Mouse (Mus musculus) macrophage (primary cell): ENCODE measurements around the gene Amer1. TPM values are rescaled to one million over a fixed set of nuclear protein-coding genes. Genes with fewer than 3 reads are reported as not detected.

Experiments
- H3K27ac ChIP-seq: fragments of 350-480 bp; formaldehyde crosslinking; 2 replicates; pipeline ENCODE4 v1.9.0; 2021
- H3K36me3 ChIP-seq: fragments of 350-480 bp; formaldehyde crosslinking; 2 replicates; pipeline ENCODE4 v1.9.0; 2021; ENCODE audit errors: inconsistent target
- H3K4me3 ChIP-seq: fragments of 350-480 bp; formaldehyde crosslinking; 2 replicates; pipeline ENCODE4 v1.9.0; 2021; ENCODE audit errors: inconsistent target
- H3K79me2 ChIP-seq: fragments of 350-480 bp; formaldehyde crosslinking; 2 replicates; pipeline ENCODE4 v1.9.0; 2021; ENCODE audit errors: inconsistent target
- WGBS: methylation state at CpG from one replicate; pipeline ENCODE4 v1.1.7; 2026; ENCODE audit warnings: inconsistent platforms; ENCODE audit not compliant: missing documents; 5-methylcytosine and 5-hydroxymethylcytosine counted together
- polyA plus RNA-seq: library from polyadenylated mRNA; stranded (reverse); fragments of 250-400 nt; gene quantifications from 3 replicates; pipeline ENCODE4 v1.2.4, GENCODE M21; 2018; ENCODE audit warnings: inconsistent platforms
- total RNA-seq, 78 experiments: library from RNA; depleted of rRNA; stranded (reverse); fragments of 250-400 nt; gene quantifications; 1 replicate in 9 of 78; 2 replicates in 24 of 78; 3 replicates in 43 of 78; 4 replicates in 2 of 78; pipeline ENCODE4 v1.2.4; 2018; ENCODE audit warnings: inconsistent platforms in 56 of 78

Amer1 gene
- 10 to 100 TPM in 7 of 26 experiments, 1 to 10 TPM in 19; 2.0 to 12.9 (median 7.5) TPM for total RNA-seq (2018; cell fraction: chromatin; rRNA removed)
- total RNA-seq (2018; cell fraction: cytosol; rRNA removed) = 1 to 10 TPM; 1.8 to 3.9 (median 3.1) TPM
- total RNA-seq (2018; cell fraction: nucleus; rRNA removed) = 10 to 100 TPM in 3 of 26 experiments, 1 to 10 TPM in 23; 1.8 to 14.3 (median 6.9) TPM
- polyA plus RNA-seq = 2.0 to 2.3 TPM (median 2.1 TPM) in 3 replicates

GRCm38 (mm10) chrX:95444776-95445111 lies at the start of gene Amer1:
Gene Amer1 (minus strand): TSS chrX:95444872.
- WGBS = 19% methylated on average over 19 of the region's 19 CpGs
- no peaks in the 10 kb centered on the region for H3K36me3 ChIP-seq
- H3K27ac ChIP-seq = peak within 1 kb of the TSS; percentile 38
- no peaks in the 10 kb centered on the region; the same call in 1 of the 2 replicates for H3K79me2 ChIP-seq
- H3K4me3 ChIP-seq = peak within 1 kb of the TSS; percentile 65

DNA sequence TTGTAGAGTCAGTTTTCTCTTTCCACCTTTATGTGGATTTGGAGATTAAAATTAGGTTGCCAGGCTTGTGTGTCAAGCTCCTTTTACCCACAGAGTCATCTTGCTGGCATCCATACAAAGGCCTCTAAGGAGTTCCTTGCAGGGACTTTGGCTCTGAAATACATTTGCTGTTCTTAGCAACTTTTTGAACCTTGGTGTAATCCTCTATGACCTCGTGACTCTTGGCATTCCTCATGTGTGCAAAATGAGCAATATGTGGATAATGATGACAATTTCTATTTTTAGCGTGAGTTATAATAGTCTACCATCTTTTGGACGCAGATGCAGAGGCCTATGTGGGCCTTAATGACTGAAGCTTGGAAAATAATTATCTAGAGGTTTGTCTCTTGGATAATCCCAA lies 12.5 kb upstream of the Amer1 start:
- H3K4me3 ChIP-seq = no peak overlapping the region
- no peaks in the 10 kb centered on the region for H3K36me3 ChIP-seq
- H3K27ac ChIP-seq = no peak overlapping the region
- no peaks in the 10 kb centered on the region for H3K79me2 ChIP-seq
- WGBS = 84% methylated on average over 3 of the region's 3 CpGs

DNA sequence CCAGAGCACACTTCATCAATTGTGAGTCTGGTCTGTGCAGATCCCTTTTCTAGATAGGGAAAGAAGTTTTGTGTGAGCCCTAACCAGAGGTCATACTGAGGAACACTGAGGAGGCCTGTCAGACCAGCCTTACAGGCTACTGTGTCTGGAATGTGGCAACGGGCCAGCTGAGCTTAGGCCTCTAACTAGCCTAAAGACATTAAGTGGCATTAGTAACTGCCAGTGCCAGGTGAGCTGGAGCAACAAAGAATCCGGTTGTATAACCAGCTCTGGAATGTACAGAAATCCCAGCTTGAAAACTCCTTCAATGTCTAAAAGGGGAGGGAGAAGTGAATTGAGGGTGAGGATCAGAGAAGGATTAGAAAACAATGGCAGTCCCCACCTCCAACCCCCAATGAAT lies 1.2 kb upstream of the Amer1 start:
- 76% methylated on average over 2 of the region's 2 CpGs for WGBS
- Histone ChIP-seq H3K27ac (no peak overlapping the region), H3K36me3 (no peaks in the 10 kb centered on the region), H3K4me3 (no peak overlapping the region), H3K79me2 (no peaks in the 10 kb centered on the region; the same call in 1 of the 2 replicates)

DNA sequence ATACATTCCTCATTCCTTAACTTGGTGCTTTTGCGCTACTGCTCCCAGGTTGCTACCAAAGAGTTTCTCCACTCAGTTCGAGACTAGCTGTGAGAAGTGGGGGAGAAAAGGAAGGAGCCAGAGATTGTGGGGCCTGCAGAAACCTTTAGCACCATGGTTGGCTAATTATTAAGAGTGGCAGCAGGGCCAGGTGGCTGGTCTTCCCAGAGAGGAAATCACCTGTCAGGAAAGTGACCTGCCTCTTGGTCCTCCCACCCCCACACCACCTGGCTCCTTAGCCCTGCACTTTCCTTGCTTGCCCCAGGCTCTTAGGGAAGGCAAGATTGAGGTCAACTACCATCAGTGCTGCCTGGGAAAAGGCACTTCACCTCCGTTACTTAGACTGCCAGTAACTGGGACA lies 469 bp upstream of the Amer1 start:
- WGBS = 53% methylated on average over 3 of the region's 3 CpGs
- Histone ChIP-seq H3K27ac (0 out of 2 replicates have a peak overlapping the region, but pooled peaks have one; percentile 38), H3K4me3 (peak overlapping the region; percentile 65), H3K36me3 (no peaks in the 10 kb centered on the region), H3K79me2 (no peaks in the 10 kb centered on the region; the same call in 1 of the 2 replicates)

- H3K36me3 ChIP-seq = no peaks in the 10 kb centered on the region
These were observed 535 bp downstream of the Amer1 start for GRCm38 (mm10) chrX:95443898-95444775.

GRCm38 (mm10) chrX:95443390-95443789 lies 1.3 kb downstream of the Amer1 start:
- Histone ChIP-seq H3K27ac (no peak overlapping the region), H3K36me3 (no peaks in the 10 kb centered on the region), H3K4me3 (peak overlapping the region; percentile 65; the same call in 1 of the 2 replicates), H3K79me2 (no peaks in the 10 kb centered on the region; the same call in 1 of the 2 replicates)
- 74% methylated on average over 10 of the region's 12 CpGs for WGBS

More at GRCm38 (mm10) chrX:95443898-95444775, 535 bp downstream of the Amer1 start:
- 31% methylated on average over 37 of the region's 42 CpGs for WGBS
- no peaks in the 10 kb centered on the region; the same call in 1 of the 2 replicates for H3K79me2 ChIP-seq
- H3K4me3 ChIP-seq = peak overlapping the region; percentile 65
- H3K27ac ChIP-seq = peak overlapping the region; percentile 38

- 83% methylated on average over 1 of the region's 1 CpGs for WGBS
- Histone ChIP-seq H3K79me2 (no peaks in the 10 kb centered on the region; the same call in 1 of the 2 replicates), H3K4me3 (no peak overlapping the region), H3K27ac (no peak overlapping the region), H3K36me3 (no peaks in the 10 kb centered on the region)
These were observed 2.4 kb downstream of the Amer1 start for GRCm38 (mm10) chrX:95442261-95442660.

DNA sequence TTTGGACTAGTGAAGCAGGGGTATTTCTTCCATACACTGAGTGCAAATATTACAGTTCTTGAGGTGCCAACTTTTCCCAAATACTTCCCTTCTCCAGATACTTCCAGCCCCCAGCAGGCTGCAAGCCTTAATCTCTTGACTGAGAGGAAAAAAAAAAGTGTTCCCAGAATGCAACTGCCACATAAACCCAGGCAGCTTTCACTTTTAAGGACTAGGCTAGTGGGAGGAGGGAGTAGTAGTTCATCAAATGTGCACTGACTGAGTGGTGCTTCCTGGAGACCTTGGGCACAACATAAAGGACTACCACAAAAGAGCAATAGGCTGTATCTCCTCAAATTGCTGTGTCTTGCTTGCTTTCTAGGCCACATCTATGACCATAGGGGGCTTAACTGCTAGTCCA lies 3.4 kb downstream of the Amer1 start:
- Histone ChIP-seq H3K4me3 (no peak overlapping the region), H3K27ac (no peak overlapping the region), H3K36me3 (no peaks in the 10 kb centered on the region), H3K79me2 (no peaks in the 10 kb centered on the region; the same call in 1 of the 2 replicates)

GRCm38 (mm10) chrX:95438491-95438890 lies 6.2 kb downstream of the Amer1 start:
- H3K27ac ChIP-seq = no peak overlapping the region
- H3K36me3 ChIP-seq = no peaks in the 10 kb centered on the region
- H3K4me3 ChIP-seq = no peak overlapping the region
- H3K79me2 ChIP-seq = no peaks in the 10 kb centered on the region; the same call in 1 of the 2 replicates
- 84% methylated on average over 4 of the region's 4 CpGs for WGBS

GRCm38 (mm10) chrX:95437236-95437635 lies 7.4 kb downstream of the Amer1 start:
- WGBS = 78% methylated on average over 1 of the region's 1 CpGs

GRCm38 (mm10) chrX:95373101-95373500 lies 71.6 kb downstream of the Amer1 start:
- H3K4me3 ChIP-seq = no peak overlapping the region
- H3K27ac ChIP-seq = no peak overlapping the region
- no peaks in the 10 kb centered on the region for H3K79me2 ChIP-seq
- H3K36me3 ChIP-seq = no peaks in the 10 kb centered on the region

More at GRCm38 (mm10) chrX:95437236-95437635, 7.4 kb downstream of the Amer1 start:
- Histone ChIP-seq H3K4me3 (no peak overlapping the region), H3K36me3 (no peaks in the 10 kb centered on the region), H3K27ac (no peak overlapping the region), H3K79me2 (no peaks in the 10 kb centered on the region)

Other genes starting within 250 kb of the Amer1 start
- gene Arhgef9, start 248.0 kb downstream of the Amer1 start, polyA plus RNA-seq = 0.34 to 0.38 TPM in 2 of 3 replicates, not detected in the other
- not detected in 3 replicates for gene Asb12, start 113.1 kb upstream of the Amer1 start, polyA plus RNA-seq
- gene Pfn5, start 113.2 kb upstream of the Amer1 start, polyA plus RNA-seq = not detected in 3 replicates
- gene Zc4h2, start 213.6 kb upstream of the Amer1 start, polyA plus RNA-seq = 3.5 to 4.2 TPM (median 3.5 TPM) in 3 replicates